Mouse (Mus musculus) embryonic fibroblast, embryonic 13.5 days (primary cell): ENCODE measurements around the gene Sspn.

Experiments used
- CTCF ChIP-seq: IDR thresholded peaks from 2 replicates; pipeline ENCODE4 v1.5.1; 2011; ENCODE audit warnings: mild to moderate bottlenecking, control low read depth, low read length, moderate library complexity, borderline replicate concordance; ENCODE audit not compliant: insufficient read depth
- POLR2A ChIP-seq: IDR thresholded peaks from 2 replicates; pipeline ENCODE4 v1.6.1; 2011; ENCODE audit warnings: low read depth, mild to moderate bottlenecking, control low read depth, low read length, moderate library complexity

- TF ChIP-seq POLR2A (no peak), CTCF (no peak)
These were observed 37.9 kb upstream of the Sspn start for GRCm38 (mm10) chr6:145893366-145894021.
